Mouse (Mus musculus): ENCODE data around the gene Nfatc2.

DNA sequence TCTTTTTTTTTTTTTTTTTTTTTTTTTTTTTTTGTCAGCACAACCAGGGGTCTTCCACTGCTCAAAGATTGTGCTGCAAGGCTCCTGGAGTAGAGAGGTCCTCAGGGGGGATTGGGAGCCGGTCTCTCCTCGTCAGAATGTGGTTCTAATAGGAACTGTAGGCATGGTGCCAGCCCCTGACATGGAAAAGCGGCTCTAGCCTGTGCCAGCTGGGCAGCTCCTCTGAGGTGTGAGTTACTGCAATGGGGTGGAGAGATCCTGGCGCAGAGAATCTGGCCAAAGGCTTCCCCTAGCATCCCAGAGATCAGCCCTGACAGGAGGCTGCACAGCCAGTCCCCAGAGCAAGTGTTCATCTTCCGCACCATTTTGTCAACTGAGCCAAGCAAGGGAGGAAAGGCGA is 120.8 kb downstream of the Nfatc2 start:
- TF ChIP-seq CTCF (IDR thresholded peaks at IDR 0.05; ENCODE audit: borderline replicate concordance, extremely low read depth, insufficient read depth, insufficient read length) = no peak
- no peak for TF ChIP-seq POLR2A (IDR thresholded peaks at IDR 0.05; ENCODE audit: borderline replicate concordance, extremely low read depth, insufficient read depth, insufficient read length, poor library complexity, severe bottlenecking)
